In genomic region chr2:145405746-145406145, GRCm38 (mm10) we compare ENCODE assay signal across 19 mouse cellular contexts.
DNase-seq lines count a peak whose midpoint lies in the region; ATAC-seq and TF ChIP-seq lines count a peak whose summit lies in the region.
"Had no signal": no experiment of that assay in that cellular context is flagged by ENCODE, and none has a peak within 500 bp of the region (broad histone marks: within the 10 kb centered on the region; RNA-seq: fewer than 3 reads in every experiment).

No protein-coding gene starts in this region.

- H3K27ac ChIP-seq in heart, embryonic 10.5 days = peak overlapping the region; percentile 69; the same call in 1 of the 2 replicates
- H3K27ac ChIP-seq in midbrain, embryonic 16.5 days (ENCODE audit: low read length) = 0 out of 2 replicates have a peak overlapping the region, but pooled peaks have one; percentile 12
- no peak overlapping the region for H3K27ac ChIP-seq in midbrain, embryonic 15.5 days
- H3K27ac ChIP-seq in liver, postnatal 0 days (ENCODE audit: low read depth) = no peak overlapping the region
- H3K27ac ChIP-seq in forebrain, embryonic 14.5 days (ENCODE audit: low read depth, low read length) = no peak overlapping the region
- H3K27ac ChIP-seq: forebrain, embryonic 13.5 days had no signal

- TF ChIP-seq CTCF in liver, postnatal 0 days (IDR thresholded peaks at IDR 0.05; ENCODE audit: low read depth) = no peak

- DNase-seq in heart, embryonic 10.5 days (ENCODE audit: low spot score) = peak; percentile 56
- no peak for DNase-seq in heart, adult 9 months (ENCODE audit: low spot score in 2 of 2)
- no peak for DNase-seq in urinary bladder, postnatal 14 days (ENCODE audit: low spot score)
- no peak for DNase-seq in liver, postnatal 0 days
- DNase-seq in forebrain, embryonic 14.5 days (ENCODE audit: low spot score) = no peak
- DNase-seq: B cell, adult 2 months; cerebellum, adult 18-20 months; cerebellum, postnatal 36 days; kidney, adult 2 months; kidney, postnatal 36 days; lung, adult 2 months; lung, postnatal 36 days; thymus, postnatal 14 days had no signal

- H3K4me3 ChIP-seq in heart, embryonic 10.5 days = no peak overlapping the region
- no peak overlapping the region for H3K4me3 ChIP-seq in midbrain, embryonic 16.5 days (ENCODE audit: low read depth, low read length)
- H3K4me3 ChIP-seq in midbrain, embryonic 15.5 days = no peak overlapping the region
- H3K4me3 ChIP-seq in liver, postnatal 0 days (ENCODE audit: low read depth, low read length) = no peak overlapping the region
- no peak overlapping the region for H3K4me3 ChIP-seq in forebrain, embryonic 14.5 days (ENCODE audit: low read depth, low read length)
- H3K4me3 ChIP-seq: forebrain, embryonic 13.5 days had no signal

- no peaks in the 10 kb centered on the region for H3K36me3 ChIP-seq in heart, embryonic 10.5 days
- no peaks in the 10 kb centered on the region for H3K36me3 ChIP-seq in midbrain, embryonic 16.5 days (ENCODE audit: control insufficient read depth, insufficient read depth, low read length)
- H3K36me3 ChIP-seq in midbrain, embryonic 15.5 days (replicated peaks) = no peaks in the 10 kb centered on the region
- no peaks in the 10 kb centered on the region for H3K36me3 ChIP-seq in liver, postnatal 0 days (replicated peaks; ENCODE audit: insufficient read depth, low read length)
- H3K36me3 ChIP-seq in forebrain, embryonic 14.5 days (ENCODE audit: control insufficient read depth, insufficient read depth, low read length) = no peaks in the 10 kb centered on the region

- no peak overlapping the region for H3K9ac ChIP-seq in midbrain, embryonic 16.5 days (ENCODE audit: low read depth, low read length)
- H3K9ac ChIP-seq in midbrain, embryonic 15.5 days = no peak overlapping the region
- no peak overlapping the region for H3K9ac ChIP-seq in liver, postnatal 0 days (replicated peaks)
- H3K9ac ChIP-seq in forebrain, embryonic 14.5 days (ENCODE audit: low read length) = no peak overlapping the region
- H3K9ac ChIP-seq: forebrain, embryonic 13.5 days had no signal

- TF ChIP-seq EP300 in liver, postnatal 0 days (IDR thresholded peaks at IDR 0.05; ENCODE audit: low read depth) = no peak

- ATAC-seq in midbrain, embryonic 16.5 days = no peak
- ATAC-seq in midbrain, embryonic 15.5 days (replicated peaks) = no peak
- peak; percentile 96 for ATAC-seq in granulocyte monocyte progenitor cell, adult 5-6 weeks (replicated peaks; ENCODE audit: poor library complexity, severe bottlenecking)
- no peak for ATAC-seq in liver, postnatal 0 days
- ATAC-seq in forebrain, embryonic 14.5 days = no peak
- ATAC-seq: activated CD4-positive, CD25-positive, alpha-beta regulatory T cell, adult 4 months; forebrain, embryonic 13.5 days; Patski had no signal

- no peak overlapping the region for H3K4me2 ChIP-seq in midbrain, embryonic 16.5 days (ENCODE audit: low read length)
- no peak overlapping the region for H3K4me2 ChIP-seq in midbrain, embryonic 15.5 days
- no peak overlapping the region for H3K4me2 ChIP-seq in liver, postnatal 0 days (ENCODE audit: low read depth, low read length)
- H3K4me2 ChIP-seq in forebrain, embryonic 14.5 days (ENCODE audit: low read length) = no peak overlapping the region
- H3K4me2 ChIP-seq: forebrain, embryonic 13.5 days had no signal

- no peaks in the 10 kb centered on the region for H3K27me3 ChIP-seq in heart, embryonic 10.5 days (ENCODE audit: insufficient read depth, poor library complexity, severe bottlenecking)
- H3K27me3 ChIP-seq in midbrain, embryonic 16.5 days (ENCODE audit: control insufficient read depth, insufficient read depth, low read depth, low read length) = no peaks in the 10 kb centered on the region
- no peaks in the 10 kb centered on the region for H3K27me3 ChIP-seq in midbrain, embryonic 15.5 days (replicated peaks)
- H3K27me3 ChIP-seq in liver, postnatal 0 days (ENCODE audit: insufficient read depth, low read length) = no peaks in the 10 kb centered on the region
- no peaks in the 10 kb centered on the region for H3K27me3 ChIP-seq in forebrain, embryonic 14.5 days (replicated peaks; ENCODE audit: control insufficient read depth, insufficient read depth, low read length)
- H3K27me3 ChIP-seq: forebrain, embryonic 13.5 days; Patski had no signal

- 57% methylated on average over 4 of the region's 4 CpGs for WGBS in heart, embryonic 10.5 days
- 40% methylated on average over 4 of the region's 4 CpGs for WGBS in midbrain, embryonic 16.5 days
- WGBS in midbrain, embryonic 15.5 days = 42% methylated on average over 4 of the region's 4 CpGs
- WGBS in liver, postnatal 0 days (ENCODE audit: insufficient replicate concordance) = 53% methylated on average over 4 of the region's 4 CpGs
- WGBS in forebrain, embryonic 14.5 days = 55% methylated on average over 4 of the region's 4 CpGs

- no peaks in the 10 kb centered on the region for H3K9me3 ChIP-seq in heart, embryonic 10.5 days
- no peaks in the 10 kb centered on the region for H3K9me3 ChIP-seq in midbrain, embryonic 16.5 days (replicated peaks; ENCODE audit: control insufficient read depth, low read length, poor library complexity, severe bottlenecking)
- no peaks in the 10 kb centered on the region for H3K9me3 ChIP-seq in midbrain, embryonic 15.5 days
- no peaks in the 10 kb centered on the region for H3K9me3 ChIP-seq in liver, postnatal 0 days (ENCODE audit: low read length)
- no peaks in the 10 kb centered on the region for H3K9me3 ChIP-seq in forebrain, embryonic 14.5 days (replicated peaks; ENCODE audit: control insufficient read depth, low read length)
- H3K9me3 ChIP-seq: forebrain, embryonic 13.5 days had no signal

- peaks cover 21% of the 10 kb centered on the region for H3K4me1 ChIP-seq in heart, embryonic 10.5 days
- H3K4me1 ChIP-seq in midbrain, embryonic 16.5 days (ENCODE audit: control insufficient read depth, insufficient read depth, low read length) = peaks cover 11% of the 10 kb centered on the region
- H3K4me1 ChIP-seq in midbrain, embryonic 15.5 days = peaks cover 15% of the 10 kb centered on the region
- no peaks in the 10 kb centered on the region for H3K4me1 ChIP-seq in liver, postnatal 0 days (ENCODE audit: insufficient read depth)
- H3K4me1 ChIP-seq in forebrain, embryonic 14.5 days (ENCODE audit: control insufficient read depth, insufficient read depth, low read length) = peaks cover 2% of the 10 kb centered on the region; the same call in 1 of the 2 replicates

Comparison
In these comparisons a context has a peak if more than half of its experiments do, and no peak if none do; other contexts are left out.
1. H3K27ac ChIP-seq: peak in heart, embryonic 10.5 days (single experiment) and midbrain, embryonic 16.5 days (single experiment); none in midbrain, embryonic 15.5 days (single experiment), liver, postnatal 0 days (single experiment) and forebrain, embryonic 14.5 days (single experiment).